Mouse (Mus musculus): ENCODE measurements at regions not wholly inside any gene's neighbourhood (a gene's known extent, or its start where the extent isn't known, plus 50 kb on each side); places are given as distances from the start of the nearest gene placed in this dataset.

- Histone ChIP-seq H3K27me3 (ENCODE audit: control insufficient read depth, insufficient read depth, low read length) (no peaks in the 10 kb centered on the region), H3K4me3 (ENCODE audit: insufficient read depth in 1 of 2, low read depth in 2 of 2, low read length in 2 of 2) (no peak overlapping the region), H3K9me3 (ENCODE audit: control insufficient read depth, low read length) (no peaks in the 10 kb centered on the region), H3K4me1 (replicated peaks; ENCODE audit: control insufficient read depth in 2 of 2, insufficient read depth in 2 of 2, low read length in 1 of 2) (no peaks in the 10 kb centered on the region), H3K4me2 (ENCODE audit: low read depth) (no peak overlapping the region), H3K27ac (no peak overlapping the region), H3K9ac (replicated peaks) (no peak overlapping the region), H3K36me3 (replicated peaks; ENCODE audit: control insufficient read depth, insufficient read depth, low read depth) (no peaks in the 10 kb centered on the region)
- ATAC-seq (ENCODE audit: insufficient read depth), result no peak
- 39% methylated on average over 2 of the region's 2 CpGs for WGBS (ENCODE audit: insufficient replicate concordance)
- no peak for DNase-seq (ENCODE audit: low read depth in 3 of 3, low spot score in 3 of 3)
- no peak for TF ChIP-seq CTCF (IDR thresholded peaks at IDR 0.05; ENCODE audit: low read depth)
- TF ChIP-seq EP300 (IDR thresholded peaks at IDR 0.05; ENCODE audit: low read depth), result no peak
Observed at GRCm38 (mm10) chr3:144109769-144110168, 95.3 kb downstream of the Lmo4 start.

GRCm38 (mm10) chr3:144108310-144108709 is 96.7 kb downstream of the Lmo4 start:
- 61% methylated on average over 6 of the region's 6 CpGs for WGBS (ENCODE audit: insufficient replicate concordance)

GRCm38 (mm10) chr3:144107664-144108063 is 97.4 kb downstream of the Lmo4 start:
- no peak for ATAC-seq (ENCODE audit: insufficient read depth)
- 65% methylated on average over 7 of the region's 7 CpGs for WGBS (ENCODE audit: insufficient replicate concordance)
- DNase-seq (ENCODE audit: low read depth in 3 of 3, low spot score in 3 of 3), result no peak
- Histone ChIP-seq H3K9ac (replicated peaks) (no peak overlapping the region), H3K36me3 (replicated peaks; ENCODE audit: control insufficient read depth, insufficient read depth, low read depth) (no peaks in the 10 kb centered on the region), H3K4me1 (replicated peaks; ENCODE audit: control insufficient read depth in 2 of 2, insufficient read depth in 2 of 2, low read length in 1 of 2) (no peaks in the 10 kb centered on the region), H3K9me3 (ENCODE audit: control insufficient read depth, low read length) (no peaks in the 10 kb centered on the region), H3K4me3 (ENCODE audit: insufficient read depth in 1 of 2, low read depth in 2 of 2, low read length in 2 of 2) (no peak overlapping the region), H3K4me2 (ENCODE audit: low read depth) (no peak overlapping the region), H3K27ac (no peak overlapping the region), H3K27me3 (ENCODE audit: control insufficient read depth, insufficient read depth, low read length) (no peaks in the 10 kb centered on the region)
- no peak for TF ChIP-seq EP300 (IDR thresholded peaks at IDR 0.05; ENCODE audit: low read depth)
- TF ChIP-seq CTCF (IDR thresholded peaks at IDR 0.05; ENCODE audit: low read depth), result no peak

More at GRCm38 (mm10) chr3:144108310-144108709, 96.7 kb downstream of the Lmo4 start:
- ATAC-seq (ENCODE audit: insufficient read depth) (no peak), DNase-seq (ENCODE audit: low read depth in 3 of 3, low spot score in 3 of 3) (no peak)
- Histone ChIP-seq H3K27ac (no peak overlapping the region), H3K9me3 (ENCODE audit: control insufficient read depth, low read length) (no peaks in the 10 kb centered on the region), H3K9ac (replicated peaks) (no peak overlapping the region), H3K4me3 (ENCODE audit: insufficient read depth in 1 of 2, low read depth in 2 of 2, low read length in 2 of 2) (no peak overlapping the region), H3K27me3 (ENCODE audit: control insufficient read depth, insufficient read depth, low read length) (no peaks in the 10 kb centered on the region), H3K4me1 (replicated peaks; ENCODE audit: control insufficient read depth in 2 of 2, insufficient read depth in 2 of 2, low read length in 1 of 2) (no peaks in the 10 kb centered on the region), H3K4me2 (ENCODE audit: low read depth) (no peak overlapping the region), H3K36me3 (replicated peaks; ENCODE audit: control insufficient read depth, insufficient read depth, low read depth) (no peaks in the 10 kb centered on the region)
- TF ChIP-seq CTCF (IDR thresholded peaks at IDR 0.05; ENCODE audit: low read depth) (no peak), EP300 (IDR thresholded peaks at IDR 0.05; ENCODE audit: low read depth) (no peak)

GRCm38 (mm10) chr3:144104366-144104765 is 100.7 kb downstream of the Lmo4 start:
- no peak for ATAC-seq (ENCODE audit: insufficient read depth)
- Histone ChIP-seq H3K27me3 (ENCODE audit: control insufficient read depth, insufficient read depth, low read length) (no peaks in the 10 kb centered on the region), H3K9me3 (ENCODE audit: control insufficient read depth, low read length) (no peaks in the 10 kb centered on the region), H3K4me2 (ENCODE audit: low read depth) (no peak overlapping the region), H3K4me1 (replicated peaks; ENCODE audit: control insufficient read depth in 2 of 2, insufficient read depth in 2 of 2, low read length in 1 of 2) (no peaks in the 10 kb centered on the region), H3K4me3 (ENCODE audit: insufficient read depth in 1 of 2, low read depth in 2 of 2, low read length in 2 of 2) (no peak overlapping the region), H3K27ac (no peak overlapping the region), H3K9ac (replicated peaks) (no peak overlapping the region), H3K36me3 (replicated peaks; ENCODE audit: control insufficient read depth, insufficient read depth, low read depth) (no peaks in the 10 kb centered on the region)
- 62% methylated on average over 4 of the region's 4 CpGs for WGBS (ENCODE audit: insufficient replicate concordance)
- DNase-seq (ENCODE audit: low read depth in 3 of 3, low spot score in 3 of 3), result no peak
- no peak for TF ChIP-seq EP300 (IDR thresholded peaks at IDR 0.05; ENCODE audit: low read depth)
- TF ChIP-seq CTCF (IDR thresholded peaks at IDR 0.05; ENCODE audit: low read depth), result no peak

GRCm38 (mm10) chr3:144099444-144099843 is 105.6 kb downstream of the Lmo4 start:
- Histone ChIP-seq H3K9me3 (ENCODE audit: control insufficient read depth, low read length) (no peaks in the 10 kb centered on the region), H3K9ac (replicated peaks) (no peak overlapping the region), H3K27me3 (ENCODE audit: control insufficient read depth, insufficient read depth, low read length) (no peaks in the 10 kb centered on the region), H3K27ac (no peak overlapping the region), H3K4me3 (ENCODE audit: insufficient read depth in 1 of 2, low read depth in 2 of 2, low read length in 2 of 2) (no peak overlapping the region), H3K4me1 (replicated peaks; ENCODE audit: control insufficient read depth in 2 of 2, insufficient read depth in 2 of 2, low read length in 1 of 2) (no peaks in the 10 kb centered on the region), H3K36me3 (replicated peaks; ENCODE audit: control insufficient read depth, insufficient read depth, low read depth) (no peaks in the 10 kb centered on the region), H3K4me2 (ENCODE audit: low read depth) (no peak overlapping the region)
- ATAC-seq (ENCODE audit: insufficient read depth), result no peak
- WGBS (ENCODE audit: insufficient replicate concordance), result 50% methylated on average over 2 of the region's 2 CpGs
- no peak for DNase-seq (ENCODE audit: low read depth in 3 of 3, low spot score in 3 of 3)
- TF ChIP-seq CTCF (IDR thresholded peaks at IDR 0.05; ENCODE audit: low read depth) (no peak), EP300 (IDR thresholded peaks at IDR 0.05; ENCODE audit: low read depth) (no peak)
